Mouse (Mus musculus) stomach, postnatal 0 days (tissue): ENCODE results near the gene Uckl1. TPM values are rescaled to one million over a fixed set of nuclear protein-coding genes. Genes with fewer than 3 reads are reported as not detected.

Experiments used
- ATAC-seq: fragments of 200-750 bp; cut with Nextera tagmentation; 2 replicates; pipeline ENCODE4 v1.8.0; 2017; ENCODE audit not compliant: low FRiP score, low TSS enrichment
- DNase-seq: peaks from one replicate; pipeline ENCODE4 v3.0.0-alpha.2; 2016; ENCODE audit warnings: low spot score
- H3K27ac ChIP-seq: fragments of 300-500 bp; sonication (generic); replicated peaks from 2 replicates; pipeline ENCODE4 v1.5.1; 2014; ENCODE audit warnings: mild to moderate bottlenecking, control low read depth
- H3K27me3 ChIP-seq: fragments of 300-500 bp; sonication (generic); 2 replicates; pipeline ENCODE4 v1.6.1; 2014; ENCODE audit warnings: low read length; ENCODE audit not compliant: control insufficient read depth, insufficient read depth
- H3K36me3 ChIP-seq: fragments of 300-500 bp; sonication (generic); 2 replicates; pipeline ENCODE4 v1.6.1; 2014; ENCODE audit warnings: low read length, mixed read lengths; ENCODE audit not compliant: control insufficient read depth, insufficient read depth
- H3K4me1 ChIP-seq: fragments of 300-500 bp; sonication (generic); replicated peaks from 2 replicates; pipeline ENCODE4 v1.6.1; 2014; ENCODE audit warnings: antibody characterized with exemption; ENCODE audit not compliant: control insufficient read depth, insufficient read depth
- H3K4me2 ChIP-seq: fragments of 300-500 bp; sonication (generic); replicated peaks from 2 replicates; pipeline ENCODE4 v1.6.1; 2014; ENCODE audit warnings: low read depth, mild to moderate bottlenecking, control low read depth, moderate library complexity
- H3K4me3 ChIP-seq: fragments of 300-500 bp; sonication (generic); 2 replicates; pipeline ENCODE4 v1.5.1; 2014; ENCODE audit warnings: low read depth, low read length, control low read depth
- H3K9ac ChIP-seq: fragments of 300-500 bp; sonication (generic); 2 replicates; pipeline ENCODE4 v1.6.1; 2014; ENCODE audit warnings: mild to moderate bottlenecking, low read length, control low read depth, mixed read lengths
- H3K9me3 ChIP-seq: fragments of 300-500 bp; sonication (generic); 2 replicates; pipeline ENCODE4 v1.6.1; 2016; ENCODE audit warnings: low read length; ENCODE audit not compliant: control insufficient read depth
- CTCF ChIP-seq: IDR thresholded peaks from 2 replicates; pipeline ENCODE4 v1.5.1; 2016; ENCODE audit warnings: antibody characterized with exemption, low read depth, mild to moderate bottlenecking, moderate library complexity
- EP300 ChIP-seq: optimal IDR thresholded peaks from 2 replicates; pipeline ENCODE3; 2016; ENCODE audit warnings: antibody characterized with exemption
- WGBS: fragments of 180-500 bp; shearing (Covaris S2); extraction: QIAGEN DNeasy Blood & Tissue Kit; methylation state at CpG from one replicate; pipeline ENCODE4 v1.1.7; 2014; 5-methylcytosine and 5-hydroxymethylcytosine counted together
- microRNA-seq: library from miRNA; unstranded; fragments of <30 nt; microRNA quantifications from one replicate; pipeline ENCODE4, GENCODE M21; 2016
- polyA plus RNA-seq: library from polyadenylated mRNA; unstranded; fragments of >200 nt; fragmentation: Nextera tagmentation; extraction: Ambion mirVana; gene quantifications from 2 replicates; pipeline ENCODE4 v1.2.1, GENCODE M21; 2015

Gene Uckl1
- polyA plus RNA-seq, 1 experiment from 2014 or later = 39.7 TPM

DNA sequence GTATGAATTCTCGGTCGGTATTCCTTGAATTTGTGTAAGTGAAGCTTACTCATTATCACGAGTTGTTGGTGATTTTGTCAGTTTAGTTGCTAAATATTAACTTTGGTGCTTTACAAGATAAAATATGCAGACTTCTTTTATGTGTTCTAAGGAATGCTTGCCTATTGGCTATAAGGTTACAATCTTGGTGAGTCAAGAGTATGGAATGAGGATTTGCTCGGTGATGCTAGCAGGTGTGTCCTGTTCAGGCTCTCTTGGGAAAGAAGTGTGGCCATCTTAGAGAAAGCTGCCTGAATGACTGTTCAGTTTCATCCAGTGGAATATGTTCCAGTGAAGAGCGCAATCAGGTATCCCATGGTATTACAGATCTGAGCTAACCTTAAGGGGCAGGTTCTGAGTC lies 59.2 kb downstream of the Uckl1 start:
- TF ChIP-seq CTCF (no peak), EP300 (no peak)
- DNase-seq (peak; percentile 27), ATAC-seq (peak; percentile 87)
- Histone ChIP-seq H3K4me1 (no peaks in the 10 kb centered on the region), H3K9me3 (no peaks in the 10 kb centered on the region), H3K27me3 (no peaks in the 10 kb centered on the region), H3K4me3 (no peak overlapping the region), H3K36me3 (no peaks in the 10 kb centered on the region), H3K4me2 (no peak overlapping the region), H3K9ac (no peak overlapping the region), H3K27ac (0 out of 2 replicates have a peak overlapping the region, but pooled peaks have one; percentile 49)
- 60% methylated on average over 5 of the region's 5 CpGs for WGBS

DNA sequence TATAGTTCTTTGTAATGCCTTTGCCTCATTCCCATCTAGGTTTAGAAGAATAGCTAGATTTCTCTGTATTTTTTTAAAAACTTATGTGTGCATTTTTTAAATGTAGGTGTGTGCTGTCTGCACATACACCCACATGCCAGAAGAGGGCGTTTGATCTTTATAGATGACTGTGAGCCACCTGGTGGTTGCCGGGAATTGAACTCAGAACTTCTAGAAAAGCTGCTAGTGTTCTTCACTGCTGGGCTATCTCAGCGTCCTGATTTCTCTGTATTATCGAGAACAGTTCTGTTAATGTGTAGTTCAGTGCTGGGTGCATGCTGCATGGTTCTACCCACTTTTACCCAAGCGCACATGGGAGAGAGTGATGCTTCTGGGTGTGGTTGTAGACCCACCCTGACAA lies 61.9 kb downstream of the Uckl1 start:
- H3K4me3 ChIP-seq = no peak overlapping the region
- DNase-seq (peak; percentile 38), ATAC-seq (no peak)
- no peaks in the 10 kb centered on the region for H3K27me3 ChIP-seq
- 66% methylated on average over 5 of the region's 5 CpGs for WGBS
- H3K4me1 ChIP-seq = peaks cover 4% of the 10 kb centered on the region; the same call in 1 of the 2 replicates
- H3K36me3 ChIP-seq = no peaks in the 10 kb centered on the region
- no peak overlapping the region for H3K9ac ChIP-seq
- H3K4me2 ChIP-seq = no peak overlapping the region
- no peak overlapping the region for H3K27ac ChIP-seq
- no peaks in the 10 kb centered on the region for H3K9me3 ChIP-seq
- TF ChIP-seq EP300 = no peak
- peak; percentile 76 for TF ChIP-seq CTCF

DNA sequence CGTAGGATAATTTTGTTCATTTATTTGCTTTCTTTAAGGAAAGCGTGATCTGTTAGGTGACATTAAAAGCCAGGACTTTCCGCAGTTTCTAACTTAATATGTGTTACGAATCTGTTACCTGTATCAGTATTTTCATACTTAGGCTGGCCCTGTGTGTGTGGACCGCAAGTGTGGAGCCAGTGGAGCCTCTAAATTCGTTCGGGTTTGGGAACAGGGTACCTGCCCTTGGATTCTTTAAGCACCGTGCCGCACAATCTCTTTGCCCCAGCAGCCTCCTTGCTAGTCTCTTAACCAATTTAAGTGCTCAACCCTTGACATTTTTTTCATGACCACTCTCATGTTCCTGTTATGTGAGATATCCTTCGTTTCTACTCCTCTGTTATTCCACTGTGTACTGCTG lies 63.2 kb downstream of the Uckl1 start:
- ATAC-seq = no peak
- 30% methylated on average over 10 of the region's 10 CpGs for WGBS
- TF ChIP-seq CTCF = no peak
- TF ChIP-seq EP300 = no peak

DNA sequence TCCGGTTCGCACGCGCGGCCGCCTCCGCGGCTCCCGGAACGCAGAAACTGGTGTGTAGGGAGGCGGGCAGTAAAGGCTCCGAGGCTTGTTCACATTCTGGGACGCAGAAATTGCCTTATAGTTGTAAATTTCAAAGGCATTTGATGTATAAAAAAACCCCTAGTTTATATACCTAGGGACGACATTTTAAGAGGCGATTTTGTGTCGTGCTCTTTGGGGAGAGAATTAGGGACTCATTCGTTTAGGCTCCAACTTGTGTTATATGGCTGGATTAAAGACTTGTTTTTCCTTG lies 63.8 kb downstream of the Uckl1 start:
- WGBS = 0% methylated on average over 17 of the region's 17 CpGs
- TF ChIP-seq CTCF (no peak), EP300 (no peak)
- no peaks in the 10 kb centered on the region for H3K27me3 ChIP-seq
- no peaks in the 10 kb centered on the region for H3K9me3 ChIP-seq
- H3K4me3 ChIP-seq = peak overlapping the region; percentile 91
- H3K4me2 ChIP-seq = peak overlapping the region; percentile 57
- ATAC-seq (no peak), DNase-seq (no peak)
- peak overlapping the region; percentile 98 for H3K27ac ChIP-seq
- H3K4me1 ChIP-seq = peaks cover 4% of the 10 kb centered on the region; the same call in 1 of the 2 replicates
- peaks cover 10% of the 10 kb centered on the region; the same call in 1 of the 2 replicates for H3K36me3 ChIP-seq
- peak overlapping the region; percentile 96 for H3K9ac ChIP-seq

More for the DNA sequence above, 63.2 kb downstream of the Uckl1 start:
- Histone ChIP-seq H3K27ac (no peak overlapping the region), H3K4me3 (peak overlapping the region; percentile 91), H3K4me2 (peak overlapping the region; percentile 57), H3K9ac (peak overlapping the region; percentile 96), H3K36me3 (peaks cover 4% of the 10 kb centered on the region; the same call in 1 of the 2 replicates), H3K9me3 (no peaks in the 10 kb centered on the region), H3K4me1 (peaks cover 4% of the 10 kb centered on the region; the same call in 1 of the 2 replicates), H3K27me3 (no peaks in the 10 kb centered on the region)
- DNase-seq = no peak

DNA sequence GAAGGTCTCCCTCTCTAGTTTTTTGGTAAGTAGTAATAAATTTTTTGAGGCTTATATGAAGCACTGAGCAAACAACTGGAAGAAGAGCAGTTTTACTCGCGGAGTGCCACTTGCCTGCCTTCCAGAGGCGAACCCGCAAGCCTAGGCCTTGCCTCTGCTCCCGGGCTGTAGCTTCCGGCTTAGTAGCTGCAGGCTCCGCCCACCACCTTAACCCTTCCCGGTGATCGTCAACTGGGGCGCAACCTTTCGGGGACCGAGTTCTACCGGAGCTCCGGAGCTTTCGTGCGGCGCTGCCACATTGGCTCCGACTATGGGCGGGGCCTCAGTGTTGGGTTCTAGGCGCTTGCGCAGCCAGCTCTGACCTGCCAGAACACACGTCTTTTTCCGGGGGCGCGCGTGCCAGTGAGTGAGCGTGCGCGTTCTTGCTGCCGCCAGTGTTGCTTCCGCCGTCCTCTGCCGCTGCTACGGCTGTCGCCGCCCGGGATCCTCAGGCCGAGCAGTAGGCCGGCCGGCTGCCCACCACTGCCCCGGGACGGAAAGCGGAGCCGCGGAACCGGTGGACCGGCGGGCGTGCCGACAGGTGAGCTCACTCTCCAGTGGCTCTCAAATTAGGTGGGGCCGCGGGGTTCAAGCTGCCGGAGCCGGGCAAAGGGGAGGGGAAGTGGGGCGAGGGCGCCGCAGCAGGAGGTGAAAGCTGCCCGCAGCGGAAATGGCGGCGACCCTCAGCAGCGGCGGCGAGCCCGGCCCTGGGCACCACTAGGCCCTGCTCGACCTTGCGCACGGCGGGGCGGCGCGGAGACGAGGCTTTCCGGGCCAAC lies 64.4 kb downstream of the Uckl1 start, which contains the start of gene Dnajc5:
Gene Dnajc5, plus strand, starts transcription at position 368 of the 818 bp plus-strand sequence.
- ATAC-seq (peak; percentile 98), DNase-seq (peak; percentile 99)
- WGBS = under 1% methylated on average over 70 of the region's 74 CpGs
- Histone ChIP-seq H3K4me1 (peaks cover 4% of the 10 kb centered on the region; the same call in 1 of the 2 replicates), H3K9me3 (no peaks in the 10 kb centered on the region), H3K36me3 (peaks cover 12% of the 10 kb centered on the region; the same call in 1 of the 2 replicates), H3K9ac (peak within 1 kb of the TSS; percentile 96), H3K27me3 (no peaks in the 10 kb centered on the region), H3K27ac (peak within 1 kb of the TSS; percentile 98), H3K4me3 (peak within 1 kb of the TSS; percentile 91), H3K4me2 (peak within 1 kb of the TSS; percentile 57)
- TF ChIP-seq CTCF (peak; percentile 16), EP300 (no peak)

DNA sequence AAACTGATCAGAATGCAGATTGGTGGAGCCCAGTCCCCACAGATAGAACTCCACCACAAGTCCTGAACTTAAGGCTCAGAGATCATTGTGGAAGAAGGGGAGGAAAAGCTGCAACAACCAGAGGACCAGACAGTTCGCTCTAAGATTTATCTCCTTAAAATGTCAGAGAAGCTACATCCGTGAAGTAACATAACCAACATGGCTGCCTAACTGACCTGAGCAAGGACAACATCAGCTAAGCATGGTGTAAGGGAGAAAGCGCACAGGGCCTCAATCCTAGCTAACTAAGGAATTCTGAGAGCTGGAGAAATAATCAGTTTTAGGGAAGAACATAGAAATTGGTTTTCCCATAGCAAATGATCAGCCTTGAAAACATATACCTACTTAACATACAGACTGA lies 65.5 kb downstream of the Uckl1 start:
- Histone ChIP-seq H3K27me3 (no peaks in the 10 kb centered on the region), H3K4me1 (peaks cover 4% of the 10 kb centered on the region; the same call in 1 of the 2 replicates), H3K4me3 (peak overlapping the region; percentile 91), H3K4me2 (peak overlapping the region; percentile 57), H3K9ac (0 out of 2 replicates have a peak overlapping the region, but pooled peaks have one; percentile 13), H3K9me3 (no peaks in the 10 kb centered on the region), H3K27ac (peak overlapping the region; percentile 98), H3K36me3 (peaks cover 14% of the 10 kb centered on the region; the same call in 1 of the 2 replicates)
- TF ChIP-seq EP300 (no peak), CTCF (no peak)
- ATAC-seq = no peak
- 67% methylated on average over 3 of the region's 3 CpGs for WGBS
- DNase-seq = no peak

Small RNA genes within 50 kb of the gene (microRNA-seq; reads per million reads assigned to microRNA genes)
- gene Mir7006 = not detected

Other genes starting within 250 kb of the Uckl1 start
- 15.5 and 18.2 TPM in 2 replicates for gene Zgpat, start 220.0 kb downstream of the Uckl1 start, polyA plus RNA-seq
- 30.1 and 33.7 TPM in 2 replicates for gene Arfrp1, start 219.5 kb downstream of the Uckl1 start, polyA plus RNA-seq
- 8.3 and 8.8 TPM in 2 replicates for gene Lime1, start 204.8 kb downstream of the Uckl1 start, polyA plus RNA-seq
- gene Zbtb46, start 125.5 kb downstream of the Uckl1 start, polyA plus RNA-seq = 2.4 TPM in 2 replicates
- gene Abhd16b, start 91.7 kb downstream of the Uckl1 start, polyA plus RNA-seq = 0.08 and 0.15 TPM in 2 replicates
- gene Tpd52l2, start 87.8 kb downstream of the Uckl1 start, polyA plus RNA-seq = 98.0 and 104 TPM in 2 replicates
- gene Dnajc5, start 64.4 kb downstream of the Uckl1 start, polyA plus RNA-seq = 50.2 and 52.7 TPM in 2 replicates
- 28.3 and 28.4 TPM in 2 replicates for gene Prpf6, start 7.0 kb upstream of the Uckl1 start, polyA plus RNA-seq
- gene Zfp512b, start 7.9 kb upstream of the Uckl1 start, polyA plus RNA-seq = 15.9 and 18.3 TPM in 2 replicates
- gene Samd10, start 14.3 kb upstream of the Uckl1 start, polyA plus RNA-seq = 22.9 and 26.8 TPM in 2 replicates
- gene Gm29797, start 72.1 kb upstream of the Uckl1 start, polyA plus RNA-seq = not detected in 2 replicates
- gene Sox18, start 86.7 kb upstream of the Uckl1 start, polyA plus RNA-seq = 14.0 and 14.1 TPM in 2 replicates
- 12.7 and 13.4 TPM in 2 replicates for gene Tcea2, start 95.4 kb upstream of the Uckl1 start, polyA plus RNA-seq
- 20.0 and 24.6 TPM in 2 replicates for gene Rgs19, start 109.1 kb upstream of the Uckl1 start, polyA plus RNA-seq
- not detected in 2 replicates for gene Lkaaear1, start 113.5 kb upstream of the Uckl1 start, polyA plus RNA-seq
- gene Oprl1, start 130.1 kb upstream of the Uckl1 start, polyA plus RNA-seq = 0.52 and 0.80 TPM in 2 replicates
- 0.29 and 0.40 TPM in 2 replicates for gene Myt1, start 178.4 kb upstream of the Uckl1 start, polyA plus RNA-seq